21 mouse cellular contexts compared by ENCODE assay signal in the genomic region with DNA sequence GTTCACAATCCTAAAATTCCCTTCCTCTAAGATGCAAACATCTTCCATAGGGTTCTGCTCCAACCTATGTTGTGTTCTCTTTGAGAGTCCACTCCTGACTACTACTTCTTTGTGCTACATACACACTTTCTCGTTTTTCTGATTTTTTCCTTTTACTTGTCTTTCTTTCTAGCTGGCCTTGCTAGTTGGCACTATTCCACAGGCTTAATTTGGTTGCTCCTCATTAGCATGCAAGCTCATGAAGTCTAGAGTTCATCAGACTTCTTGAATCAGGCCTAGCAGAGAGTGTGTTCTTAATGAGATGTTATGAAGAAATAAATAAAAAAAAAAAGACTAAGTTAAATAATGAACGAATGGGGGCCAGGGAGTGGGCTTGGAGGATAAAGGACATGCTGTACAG.
A peak's percentile ranks its signal among the peaks of the same experiment; 100 is the strongest.
DNase-seq lines count a peak whose midpoint lies in the region; TF ChIP-seq lines count a peak whose summit lies in the region.
"Had no signal": no experiment of that assay in that cellular context is flagged by ENCODE, and none has a peak within 500 bp of the region (broad histone marks: within the 10 kb centered on the region; RNA-seq: fewer than 3 reads in every experiment).

No protein-coding gene starts in this region.

- no peaks in the 10 kb centered on the region for H3K4me1 ChIP-seq in kidney, adult 2 months (ENCODE audit: control insufficient read depth, insufficient read depth, low read length)
- H3K4me1 ChIP-seq: hindbrain, embryonic 13.5 days had no signal

- DNase-seq in cerebellum, postnatal 10 days: peak; percentile 13 to 33
- DNase-seq in cerebellum, postnatal 36 days: no peak
- peak; percentile 23 for DNase-seq in kidney, adult 2 months
- no peak for DNase-seq in kidney, postnatal 10 days
- DNase-seq in layer of hippocampus, adult 11-12 months (ENCODE audit: low spot score): peak; percentile 7
- no peak for DNase-seq in layer of hippocampus, adult 9-11 months
- DNase-seq in brain, adult 2 months (ENCODE audit: low read depth, low spot score): peak; percentile 19
- DNase-seq in thymus, postnatal 0 days (ENCODE audit: low spot score): no peak
- DNase-seq: adrenal gland, adult 8-10 months; adrenal gland, postnatal 25 days; cerebellum, adult 11 months; cerebellum, adult 9-11 months; gastrocnemius, postnatal 25 days; heart, adult 18-20 months; heart, postnatal 10 days; heart, postnatal 36 days had no signal

- H3K36me3 ChIP-seq in kidney, adult 2 months (ENCODE audit: control insufficient read depth, insufficient read depth, low read length): no peaks in the 10 kb centered on the region
- H3K36me3 ChIP-seq: forebrain, embryonic 15.5 days; heart, embryonic 12.5 days; heart, embryonic 15.5 days; hindbrain, embryonic 10.5 days; hindbrain, embryonic 13.5 days had no signal

- no peak overlapping the region for H3K4me3 ChIP-seq in kidney, adult 2 months (ENCODE audit: insufficient read depth, low read depth, low read length)
- H3K4me3 ChIP-seq: forebrain, embryonic 15.5 days; heart, embryonic 12.5 days; heart, embryonic 15.5 days; hindbrain, embryonic 10.5 days; hindbrain, embryonic 13.5 days had no signal

- H3K27ac ChIP-seq in kidney, adult 2 months (ENCODE audit: insufficient read depth, low read depth, low read length): no peak overlapping the region
- H3K27ac ChIP-seq: forebrain, embryonic 15.5 days; heart, embryonic 15.5 days; hindbrain, embryonic 10.5 days; hindbrain, embryonic 13.5 days had no signal

- no peak for TF ChIP-seq POLR2A in kidney, adult 2 months (IDR thresholded peaks at IDR 0.05; ENCODE audit: low read depth, low read length)

- no peaks in the 10 kb centered on the region for H3K27me3 ChIP-seq in kidney, adult 2 months (replicated peaks; ENCODE audit: control insufficient read depth, insufficient read depth, low read length)
- H3K27me3 ChIP-seq: forebrain, embryonic 15.5 days; heart, embryonic 12.5 days; heart, embryonic 15.5 days; hindbrain, embryonic 13.5 days had no signal

- 43% methylated on average over 2 of the region's 2 CpGs for whole genome bisulfite sequencing in kidney, adult 2 months

- no peak for TF ChIP-seq CTCF in kidney, adult 2 months (conservative IDR thresholded peaks at IDR 0.05; ENCODE audit: insufficient read depth, insufficient read length, low read depth, low read length)

Comparison
In these comparisons a context has a peak if more than half of its experiments do, and no peak if none do; other contexts are left out.
1. DNase-seq: peak in cerebellum, postnatal 10 days (2 of 2), kidney, adult 2 months (single experiment), layer of hippocampus, adult 11-12 months (single experiment) and brain, adult 2 months (single experiment); none in cerebellum, postnatal 36 days (0 of 2), kidney, postnatal 10 days (single experiment), layer of hippocampus, adult 9-11 months (single experiment) and thymus, postnatal 0 days (single experiment).